Mouse (Mus musculus) G1E (cell line): ENCODE data around the gene Gm5460.

Source experiments
- CTCF ChIP-seq: IDR thresholded peaks from 2 replicates; pipeline ENCODE4 v1.5.1; 2012; ENCODE audit warnings: low read depth, low read length, inconsistent platforms, mixed read lengths
- GATA1 ChIP-seq: IDR thresholded peaks from 2 replicates; pipeline ENCODE4 v1.6.1; 2012; ENCODE audit warnings: borderline replicate concordance, low read length, inconsistent platforms, mixed read lengths
- GATA2 ChIP-seq: IDR thresholded peaks from 2 replicates; pipeline ENCODE4 v1.6.1; 2012; ENCODE audit warnings: low read depth, low read length, inconsistent platforms, borderline replicate concordance
- POLR2AphosphoS5 ChIP-seq: IDR thresholded peaks from 2 replicates; pipeline ENCODE4 v1.6.1; 2012; ENCODE audit warnings: low read depth, low read length, inconsistent platforms; ENCODE audit not compliant: insufficient replicate concordance
- TAL1 ChIP-seq: conservative IDR thresholded peaks from 2 replicates; pipeline ENCODE4 v1.6.1; 2012; ENCODE audit warnings: low read depth, low read length, inconsistent platforms, mixed read lengths

DNA sequence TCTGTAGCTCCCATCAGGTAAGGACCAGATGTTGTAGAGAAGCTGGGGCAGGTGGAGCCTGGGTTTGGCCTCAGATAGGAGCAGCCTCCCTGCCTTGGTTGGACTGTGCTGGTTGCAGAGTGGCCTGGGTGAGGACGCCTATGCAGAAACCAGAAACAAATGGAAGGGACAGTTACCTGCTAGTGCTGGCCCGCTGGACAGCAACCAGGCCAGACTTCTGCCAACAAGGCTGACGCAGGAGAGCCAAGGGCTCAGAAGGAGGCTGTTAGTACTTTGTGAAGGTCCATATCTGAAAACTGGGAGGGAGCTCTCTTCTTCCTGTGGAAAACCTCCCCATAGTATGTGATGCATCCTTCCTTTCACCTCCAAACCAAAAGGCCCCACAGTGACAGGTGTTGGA lies 26.8 kb downstream of the Gm5460 start:
- TF ChIP-seq TAL1 = no peak
- no peak for TF ChIP-seq CTCF
- TF ChIP-seq GATA1 = no peak
- no peak for TF ChIP-seq POLR2AphosphoS5
- TF ChIP-seq GATA2 = no peak
